Mouse (Mus musculus) bone marrow macrophage, adult 2 months (primary cell): ENCODE measurements around the gene Rftn2.

Experiments
- CTCF ChIP-seq: IDR thresholded peaks from 2 replicates; pipeline ENCODE4 v1.5.1; 2012; ENCODE audit warnings: low read depth, mild to moderate bottlenecking, low read length, moderate library complexity
- POLR2A ChIP-seq: IDR thresholded peaks from 2 replicates; pipeline ENCODE4 v1.6.1; 2012; ENCODE audit warnings: mild to moderate bottlenecking, low read depth, low read length, borderline replicate concordance

DNA sequence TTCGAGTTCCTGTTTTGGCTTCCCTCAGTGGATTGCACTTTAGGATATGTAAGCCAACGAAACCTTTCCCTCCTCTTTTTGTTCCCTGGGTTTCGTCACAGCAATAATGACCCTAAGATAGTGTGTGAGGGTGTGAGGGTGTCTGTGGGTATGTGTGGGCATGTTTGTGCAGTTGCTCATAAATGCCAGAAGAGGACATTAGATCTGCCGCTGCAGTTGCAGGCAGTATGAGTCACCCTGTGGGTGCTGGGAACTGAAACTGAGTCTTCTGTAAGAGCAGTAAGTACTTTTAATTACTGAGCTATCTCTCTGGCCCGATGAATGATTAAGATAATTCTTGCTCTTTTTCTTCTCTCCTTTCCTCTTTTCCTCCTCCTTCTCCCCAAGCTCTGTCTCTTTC, 103.5 kb downstream of the Rftn2 start:
- TF ChIP-seq CTCF (no peak), POLR2A (no peak)
